Mouse (Mus musculus) ES-E14 (cell line): ENCODE results near the gene Ly86. TPM values are rescaled to one million over a fixed set of nuclear protein-coding genes. Genes with fewer than 3 reads are reported as not detected.

Experiments used
- DNase-seq: peaks from one replicate; pipeline ENCODE4 v3.0.0-alpha.2; 2013; ENCODE audit warnings: low read depth, low spot score
- H3K27ac ChIP-seq: 2 replicates; pipeline ENCODE4 v1.5.1; 2012; ENCODE audit warnings: low read depth, mild to moderate bottlenecking, low read length, moderate library complexity, mixed read lengths; ENCODE audit not compliant: poor library complexity, insufficient read depth, severe bottlenecking
- H3K36me3 ChIP-seq: 2 replicates; pipeline ENCODE4 v1.6.1; 2012; ENCODE audit warnings: mild to moderate bottlenecking, low read length, moderate library complexity, mixed read lengths; ENCODE audit not compliant: control insufficient read depth, poor library complexity, insufficient read depth, severe bottlenecking
- H3K4me1 ChIP-seq, 2 experiments: fragments of 150-350 bp in 1 of 2; sonication (generic) in 1 of 2; 2 replicates each; pipeline ENCODE4 v1.6.1; 2012; ENCODE audit warnings: low read length in 2 of 2, mild to moderate bottlenecking in 1 of 2, mixed read lengths in 1 of 2; ENCODE audit not compliant: control insufficient read depth in 2 of 2, insufficient read depth in 2 of 2, poor library complexity in 1 of 2
- H3K4me3 ChIP-seq, 2 experiments: fragments of 150-350 bp in 1 of 2; sonication (generic) in 1 of 2; 2 replicates each; pipeline ENCODE4 v1.5.1; 2012; ENCODE audit warnings: low read length in 2 of 2, low read depth in 1 of 2, mild to moderate bottlenecking in 1 of 2, mixed read lengths in 1 of 2; ENCODE audit not compliant: insufficient read depth in 1 of 2, poor library complexity in 1 of 2, severe bottlenecking in 1 of 2
- H3K9ac ChIP-seq: 2 replicates; pipeline ENCODE4 v1.6.1; 2012; ENCODE audit warnings: low read depth, mild to moderate bottlenecking, low read length, mixed read lengths; ENCODE audit not compliant: poor library complexity, insufficient read depth, severe bottlenecking
- H3K9me3 ChIP-seq: fragments of 150-350 bp; sonication (generic); 2 replicates; pipeline ENCODE4 v1.6.1; 2012; ENCODE audit warnings: low read depth, mild to moderate bottlenecking, low read length; ENCODE audit not compliant: control insufficient read depth, insufficient read depth
- CHD2 ChIP-seq: IDR thresholded peaks from 2 replicates; pipeline ENCODE4 v1.6.1; 2014; ENCODE audit warnings: mild to moderate bottlenecking, low read depth, low read length, inconsistent platforms
- HCFC1 ChIP-seq: IDR thresholded peaks from 2 replicates; pipeline ENCODE4 v1.6.1; 2012; ENCODE audit warnings: low read length, inconsistent platforms, borderline replicate concordance; ENCODE audit not compliant: insufficient read depth
- MAFK ChIP-seq: IDR thresholded peaks from 2 replicates; pipeline ENCODE4 v1.6.1; 2014; ENCODE audit warnings: mild to moderate bottlenecking, low read depth, low read length, inconsistent platforms; ENCODE audit not compliant: insufficient read depth
- ZC3H11A ChIP-seq: IDR thresholded peaks from 2 replicates; pipeline ENCODE4 v1.6.1; 2012; ENCODE audit warnings: low read depth, mild to moderate bottlenecking, inconsistent platforms, low read length, borderline replicate concordance
- ZNF384 ChIP-seq: IDR thresholded peaks from 2 replicates; pipeline ENCODE4 v1.6.1; 2012; ENCODE audit warnings: low read depth, low read length, inconsistent platforms
- in situ Hi-C, 2 experiments: fragments of 600-800 bp; cut with MboI; formaldehyde crosslinking; loops; one replicate each; pipeline ENCODE4 v1.15.1; 2025; ENCODE audit warnings: low sequenced_read_pairs in 2 of 2, inconsistent platforms in 1 of 2; ENCODE audit not compliant: unreplicated experiment in 2 of 2
- total RNA-seq: library from RNA; depleted of rRNA; stranded (reverse); fragments of 300-350 nt; gene quantifications from 2 replicates; pipeline ENCODE4 v1.2.3, GENCODE M21; 2012

Ly86 gene
- total RNA-seq, 1 experiment = 0.94 TPM

- TF ChIP-seq ZC3H11A (no peak), HCFC1 (no peak), MAFK (no peak), ZNF384 (no peak), CHD2 (no peak)
- Histone ChIP-seq H3K36me3 (no peaks in the 10 kb centered on the region), H3K4me1 (peaks cover 0 to 9% of the 10 kb centered on the region in 2 experiments; a peak in 2 of 4 replicates), H3K4me3 (no peak overlapping the region), H3K9me3 (no peaks in the 10 kb centered on the region), H3K9ac (no peak overlapping the region), H3K27ac (no peak overlapping the region)
- DNase-seq = no peak
- in situ Hi-C loops = no loop called here
These were observed 117.2 kb downstream of the Ly86 start for GRCm38 (mm10) chr13:37462049-37462702.

DNA sequence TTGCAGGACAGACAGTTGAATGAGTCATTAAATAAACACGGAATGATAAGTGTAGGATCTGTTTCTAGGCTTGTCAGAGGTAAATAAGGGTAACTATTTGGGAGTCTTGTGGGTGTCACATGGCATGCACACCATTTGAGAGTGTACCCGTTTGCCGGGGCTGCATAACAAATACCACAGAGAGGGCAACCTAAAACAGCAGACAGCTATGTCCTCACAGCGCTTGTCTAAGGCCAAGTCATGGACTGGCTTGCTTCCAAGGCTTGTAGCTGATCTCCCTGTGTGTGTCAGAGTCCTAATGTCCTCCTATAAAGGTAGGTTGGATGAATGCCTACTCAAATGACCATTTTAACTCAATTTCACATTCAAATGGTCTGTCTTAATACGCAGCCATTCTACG lies 120.7 kb downstream of the Ly86 start:
- no peaks in the 10 kb centered on the region for H3K36me3 ChIP-seq
- DNase-seq = no peak

GRCm38 (mm10) chr13:37467795-37468194 lies 122.8 kb downstream of the Ly86 start:
- Histone ChIP-seq H3K36me3 (no peaks in the 10 kb centered on the region), H3K9me3 (no peaks in the 10 kb centered on the region), H3K9ac (no peak overlapping the region), H3K27ac (no peak overlapping the region), H3K4me3 (0 out of 4 replicates have a peak overlapping the region, but pooled peaks of 1 of the 2 experiments have one; percentile 35), H3K4me1 (peaks cover 0 to 7% of the 10 kb centered on the region in 2 experiments; a peak in 2 of 4 replicates)
- DNase-seq = no peak
- TF ChIP-seq ZNF384 (no peak), CHD2 (no peak), ZC3H11A (no peak), HCFC1 (no peak), MAFK (no peak)
- in situ Hi-C loops = no loop called here

More for the DNA sequence above, 120.7 kb downstream of the Ly86 start:
- H3K4me3 ChIP-seq = no peak overlapping the region
- no peaks in the 10 kb centered on the region for H3K9me3 ChIP-seq
- in situ Hi-C loops = no loop called here
- TF ChIP-seq CHD2 (no peak), MAFK (no peak), HCFC1 (no peak), ZC3H11A (no peak), ZNF384 (no peak)
- H3K9ac ChIP-seq = no peak overlapping the region
- H3K27ac ChIP-seq = no peak overlapping the region
- H3K4me1 ChIP-seq = peaks cover 0 to 6% of the 10 kb centered on the region in 2 experiments; a peak in 2 of 4 replicates
